Mouse (Mus musculus): Measurements from ENCODE around the gene Foxk2. TPM values are rescaled to one million over a fixed set of nuclear protein-coding genes. Genes with fewer than 3 reads are reported as not detected.
"Not testable (repeated sequence)": the region's sequence is repeated elsewhere in the genome, so short reads cannot be mapped to it uniquely, and the experiment has no call there.

Gene Foxk2
- polyA plus RNA-seq, 1 experiment from 2014 or later: 11.6 TPM

DNA sequence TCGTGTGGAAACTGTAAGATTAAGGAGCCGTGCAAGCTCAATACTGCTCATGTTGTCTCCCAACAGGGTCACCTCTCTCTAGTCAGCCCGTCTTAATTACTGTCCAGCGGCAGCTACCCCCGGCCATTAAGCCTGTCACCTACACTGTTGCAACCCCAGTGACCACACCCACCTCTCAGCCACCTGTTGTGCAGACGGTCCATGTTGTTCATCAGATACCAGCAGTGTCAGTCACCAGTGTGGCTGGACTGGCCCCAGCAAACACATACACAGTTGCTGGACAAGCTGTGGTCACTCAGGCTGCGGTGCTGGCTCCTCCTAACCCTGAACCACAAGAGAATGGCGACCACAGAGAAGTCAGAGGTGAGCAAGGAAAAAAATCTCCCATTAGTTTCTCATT is 38.7 kb downstream of the Foxk2 start:
- Histone ChIP-seq H3K4me3 (ENCODE audit: low read depth, low read length) (no peak overlapping the region), H3K27me3 (ENCODE audit: control insufficient read depth, insufficient read depth, low read length) (no peaks in the 10 kb centered on the region), H3K9ac (replicated peaks; ENCODE audit: low read depth, low read length) (no peak overlapping the region), H3K27ac (ENCODE audit: low read length) (no peak overlapping the region), H3K36me3 (ENCODE audit: control insufficient read depth, insufficient read depth, low read length) (peaks cover 47% of the 10 kb centered on the region), H3K4me2 (replicated peaks; ENCODE audit: low read depth, low read length) (no peak overlapping the region), H3K4me1 (ENCODE audit: control insufficient read depth, insufficient read depth, low read length) (no peaks in the 10 kb centered on the region), H3K9me3 (ENCODE audit: control insufficient read depth, low read depth, low read length) (no peaks in the 10 kb centered on the region)
- no peak for ATAC-seq (ENCODE audit: insufficient number of reproducible peaks, insufficient read depth, low FRiP score, low read depth)
- 90% methylated on average over 8 of the region's 8 CpGs for WGBS

DNA sequence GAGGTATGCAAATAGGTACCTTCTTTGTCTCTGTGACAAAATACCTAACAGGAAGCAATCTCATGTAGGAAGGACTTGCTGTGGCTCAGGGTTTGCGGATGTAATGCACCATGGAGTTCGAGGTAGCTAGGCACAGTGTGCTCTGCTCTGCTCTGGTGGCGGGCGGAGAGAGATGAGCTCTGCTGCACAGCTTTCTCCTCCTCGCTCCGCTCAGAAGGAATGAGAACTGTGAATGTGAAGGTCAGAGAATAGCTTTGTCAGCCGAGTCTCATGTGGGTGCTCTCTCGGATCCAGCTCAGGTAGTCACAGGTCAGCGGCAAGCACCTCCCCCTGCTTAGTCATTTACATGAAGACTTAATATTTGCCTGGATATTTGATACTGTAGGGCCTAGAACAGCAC is 40.5 kb downstream of the Foxk2 start:
- ATAC-seq (ENCODE audit: insufficient number of reproducible peaks, insufficient read depth, low FRiP score, low read depth): no peak
- peaks cover 56% of the 10 kb centered on the region for H3K36me3 ChIP-seq (ENCODE audit: control insufficient read depth, insufficient read depth, low read length)
- WGBS: 94% methylated on average over 9 of the region's 9 CpGs

GRCm38 (mm10) chr11:121305371-121305770 is 45.6 kb downstream of the Foxk2 start:
- no peak overlapping the region for H3K27ac ChIP-seq (ENCODE audit: low read length)
- no peak overlapping the region for H3K4me3 ChIP-seq (ENCODE audit: low read depth, low read length)
- no peaks in the 10 kb centered on the region for H3K27me3 ChIP-seq (ENCODE audit: control insufficient read depth, insufficient read depth, low read length)
- peaks cover 47% of the 10 kb centered on the region for H3K36me3 ChIP-seq (ENCODE audit: control insufficient read depth, insufficient read depth, low read length)
- no peak overlapping the region for H3K4me2 ChIP-seq (replicated peaks; ENCODE audit: low read depth, low read length)
- WGBS: 91% methylated on average over 6 of the region's 6 CpGs
- H3K9me3 ChIP-seq (ENCODE audit: control insufficient read depth, low read depth, low read length): peaks cover 5% of the 10 kb centered on the region; the same call in 1 of the 2 replicates
- H3K9ac ChIP-seq (replicated peaks; ENCODE audit: low read depth, low read length): no peak overlapping the region
- no peaks in the 10 kb centered on the region for H3K4me1 ChIP-seq (ENCODE audit: control insufficient read depth, insufficient read depth, low read length)
- no peak for ATAC-seq (ENCODE audit: insufficient number of reproducible peaks, insufficient read depth, low FRiP score, low read depth)

More for the DNA sequence above, 40.5 kb downstream of the Foxk2 start:
- Histone ChIP-seq H3K4me3 (ENCODE audit: low read depth, low read length) (no peak overlapping the region), H3K4me1 (ENCODE audit: control insufficient read depth, insufficient read depth, low read length) (no peaks in the 10 kb centered on the region), H3K9me3 (ENCODE audit: control insufficient read depth, low read depth, low read length) (no peaks in the 10 kb centered on the region), H3K27ac (ENCODE audit: low read length) (no peak overlapping the region), H3K9ac (replicated peaks; ENCODE audit: low read depth, low read length) (no peak overlapping the region), H3K27me3 (ENCODE audit: control insufficient read depth, insufficient read depth, low read length) (no peaks in the 10 kb centered on the region), H3K4me2 (replicated peaks; ENCODE audit: low read depth, low read length) (no peak overlapping the region)

DNA sequence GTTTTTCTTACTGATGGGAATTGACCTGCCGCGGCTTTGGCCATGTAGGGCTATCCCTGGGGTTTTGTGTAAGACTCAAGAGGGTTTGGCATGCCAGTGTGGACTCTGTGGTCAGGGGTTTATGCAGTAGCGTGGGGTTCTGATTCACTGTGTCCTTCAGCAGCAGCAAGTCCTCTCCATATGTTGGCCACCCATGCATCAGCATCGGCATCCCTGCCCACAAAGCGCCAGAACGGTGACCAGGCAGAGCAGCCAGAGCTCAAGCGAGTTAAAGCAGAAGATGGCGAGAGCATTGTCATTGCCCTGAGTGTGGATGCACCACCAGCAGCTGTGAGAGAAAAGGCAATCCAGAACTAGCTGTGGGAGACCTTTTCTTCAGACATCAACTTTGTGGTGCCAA is 46.8 kb downstream of the Foxk2 start:
- no peak overlapping the region for H3K9ac ChIP-seq (replicated peaks; ENCODE audit: low read depth, low read length)
- no peak for ATAC-seq (ENCODE audit: insufficient number of reproducible peaks, insufficient read depth, low FRiP score, low read depth)
- 96% methylated on average over 8 of the region's 8 CpGs for WGBS

GRCm38 (mm10) chr11:121307712-121308111 is 47.9 kb downstream of the Foxk2 start:
- H3K4me3 ChIP-seq (ENCODE audit: low read depth, low read length); H3K4me2 ChIP-seq (replicated peaks; ENCODE audit: low read depth, low read length); ATAC-seq (ENCODE audit: insufficient number of reproducible peaks, insufficient read depth, low FRiP score, low read depth); H3K27ac ChIP-seq (ENCODE audit: low read length); H3K9me3 ChIP-seq (ENCODE audit: control insufficient read depth, low read depth, low read length); H3K9ac ChIP-seq (replicated peaks; ENCODE audit: low read depth, low read length); H3K27me3 ChIP-seq (ENCODE audit: control insufficient read depth, insufficient read depth, low read length); H3K4me1 ChIP-seq (ENCODE audit: control insufficient read depth, insufficient read depth, low read length): not testable (repeated sequence)
- 92% methylated on average over 6 of the region's 6 CpGs for WGBS
- H3K36me3 ChIP-seq (ENCODE audit: control insufficient read depth, insufficient read depth, low read length): peaks cover 42% of the 10 kb centered on the region

More for the DNA sequence above, 46.8 kb downstream of the Foxk2 start:
- Histone ChIP-seq H3K27ac (ENCODE audit: low read length) (no peak overlapping the region), H3K4me3 (ENCODE audit: low read depth, low read length) (no peak overlapping the region), H3K9me3 (ENCODE audit: control insufficient read depth, low read depth, low read length) (peaks cover 8% of the 10 kb centered on the region; the same call in 1 of the 2 replicates), H3K4me2 (replicated peaks; ENCODE audit: low read depth, low read length) (no peak overlapping the region), H3K36me3 (ENCODE audit: control insufficient read depth, insufficient read depth, low read length) (peaks cover 46% of the 10 kb centered on the region), H3K4me1 (ENCODE audit: control insufficient read depth, insufficient read depth, low read length) (no peaks in the 10 kb centered on the region), H3K27me3 (ENCODE audit: control insufficient read depth, insufficient read depth, low read length) (no peaks in the 10 kb centered on the region)

- H3K9ac ChIP-seq (replicated peaks; ENCODE audit: low read depth, low read length): no peak overlapping the region
- H3K27ac ChIP-seq (ENCODE audit: low read length): no peak overlapping the region
- peaks cover 28% of the 10 kb centered on the region for H3K36me3 ChIP-seq (ENCODE audit: control insufficient read depth, insufficient read depth, low read length)
- no peak overlapping the region for H3K4me3 ChIP-seq (ENCODE audit: low read depth, low read length)
- no peaks in the 10 kb centered on the region for H3K4me1 ChIP-seq (ENCODE audit: control insufficient read depth, insufficient read depth, low read length)
- no peak overlapping the region for H3K4me2 ChIP-seq (replicated peaks; ENCODE audit: low read depth, low read length)
- H3K9me3 ChIP-seq (ENCODE audit: control insufficient read depth, low read depth, low read length): no peaks in the 10 kb centered on the region
- no peak for ATAC-seq (ENCODE audit: insufficient number of reproducible peaks, insufficient read depth, low FRiP score, low read depth)
- no peaks in the 10 kb centered on the region for H3K27me3 ChIP-seq (ENCODE audit: control insufficient read depth, insufficient read depth, low read length)
- WGBS: 83% methylated on average over 1 of the region's 1 CpGs
These were observed 66.2 kb downstream of the Foxk2 start for GRCm38 (mm10) chr11:121326034-121326433.

GRCm38 (mm10) chr11:121326681-121327080 is 66.9 kb downstream of the Foxk2 start:
- Histone ChIP-seq H3K4me1 (ENCODE audit: control insufficient read depth, insufficient read depth, low read length) (no peaks in the 10 kb centered on the region), H3K27me3 (ENCODE audit: control insufficient read depth, insufficient read depth, low read length) (no peaks in the 10 kb centered on the region), H3K9me3 (ENCODE audit: control insufficient read depth, low read depth, low read length) (no peaks in the 10 kb centered on the region), H3K4me3 (ENCODE audit: low read depth, low read length) (no peak overlapping the region), H3K36me3 (ENCODE audit: control insufficient read depth, insufficient read depth, low read length) (peaks cover 32% of the 10 kb centered on the region), H3K9ac (replicated peaks; ENCODE audit: low read depth, low read length) (no peak overlapping the region), H3K27ac (ENCODE audit: low read length) (no peak overlapping the region), H3K4me2 (replicated peaks; ENCODE audit: low read depth, low read length) (no peak overlapping the region)
- no peak for ATAC-seq (ENCODE audit: insufficient number of reproducible peaks, insufficient read depth, low FRiP score, low read depth)
- WGBS: 97% methylated on average over 5 of the region's 5 CpGs

DNA sequence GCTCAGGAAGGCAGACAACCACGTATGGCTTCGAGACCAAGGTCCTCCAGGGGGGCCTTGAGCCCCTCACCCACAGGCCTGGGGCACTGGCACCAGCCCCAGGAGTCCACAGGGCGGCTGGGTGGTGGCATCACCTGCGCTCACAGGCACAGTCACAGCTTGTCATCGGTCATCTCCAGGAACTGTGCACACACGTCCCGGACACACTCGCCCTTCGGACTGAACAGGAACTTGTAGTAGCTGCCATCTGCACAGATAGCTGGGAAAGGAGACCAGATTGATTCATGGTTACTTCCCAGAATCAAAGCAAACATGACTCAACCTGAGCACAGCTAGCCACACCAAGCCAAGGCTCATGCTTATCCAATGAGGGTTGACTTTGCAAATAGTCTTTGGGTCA is 68.4 kb downstream of the Foxk2 start:
- H3K27ac ChIP-seq (ENCODE audit: low read length): no peak overlapping the region
- no peak overlapping the region for H3K9ac ChIP-seq (replicated peaks; ENCODE audit: low read depth, low read length)
- no peaks in the 10 kb centered on the region for H3K4me1 ChIP-seq (ENCODE audit: control insufficient read depth, insufficient read depth, low read length)
- ATAC-seq (ENCODE audit: insufficient number of reproducible peaks, insufficient read depth, low FRiP score, low read depth): no peak
- peaks cover 37% of the 10 kb centered on the region for H3K36me3 ChIP-seq (ENCODE audit: control insufficient read depth, insufficient read depth, low read length)
- H3K4me3 ChIP-seq (ENCODE audit: low read depth, low read length): no peak overlapping the region
- 95% methylated on average over 9 of the region's 9 CpGs for WGBS
- H3K4me2 ChIP-seq (replicated peaks; ENCODE audit: low read depth, low read length): no peak overlapping the region
- no peaks in the 10 kb centered on the region for H3K27me3 ChIP-seq (ENCODE audit: control insufficient read depth, insufficient read depth, low read length)
- no peaks in the 10 kb centered on the region for H3K9me3 ChIP-seq (ENCODE audit: control insufficient read depth, low read depth, low read length)

DNA sequence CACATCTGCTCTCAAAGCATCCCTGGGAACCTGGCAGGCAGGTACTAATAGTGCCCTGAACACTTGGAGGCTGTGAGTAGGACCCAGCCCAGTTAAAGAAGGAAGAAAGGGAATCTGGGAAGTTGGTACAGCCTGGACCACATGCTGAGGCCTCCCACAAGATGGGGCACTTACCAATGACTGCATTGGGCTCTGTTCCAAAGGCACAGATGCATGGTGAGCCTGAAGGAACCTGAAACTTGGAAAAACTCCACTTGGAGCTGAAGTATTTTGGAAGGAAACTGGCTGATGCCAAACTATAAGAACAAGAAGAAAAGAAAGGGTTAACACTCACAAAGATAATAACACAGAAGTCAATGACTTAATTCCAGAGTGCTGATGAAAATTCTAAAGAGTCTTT is 68.8 kb downstream of the Foxk2 start:
- no peaks in the 10 kb centered on the region for H3K27me3 ChIP-seq (ENCODE audit: control insufficient read depth, insufficient read depth, low read length)
- no peak overlapping the region for H3K4me2 ChIP-seq (replicated peaks; ENCODE audit: low read depth, low read length)
- H3K36me3 ChIP-seq (ENCODE audit: control insufficient read depth, insufficient read depth, low read length): peaks cover 39% of the 10 kb centered on the region
- no peaks in the 10 kb centered on the region for H3K4me1 ChIP-seq (ENCODE audit: control insufficient read depth, insufficient read depth, low read length)
- no peak overlapping the region for H3K27ac ChIP-seq (ENCODE audit: low read length)
- H3K9me3 ChIP-seq (ENCODE audit: control insufficient read depth, low read depth, low read length): no peaks in the 10 kb centered on the region
- no peak overlapping the region for H3K9ac ChIP-seq (replicated peaks; ENCODE audit: low read depth, low read length)
- no peak for ATAC-seq (ENCODE audit: insufficient number of reproducible peaks, insufficient read depth, low FRiP score, low read depth)
- H3K4me3 ChIP-seq (ENCODE audit: low read depth, low read length): no peak overlapping the region

All from stomach, embryonic 14.5 days (tissue).